Mouse (Mus musculus): ENCODE measurements around the gene Gamt. TPM values are rescaled to one million over a fixed set of nuclear protein-coding genes. Genes with fewer than 3 reads are reported as not detected.
"Not testable (repeated sequence)": the region's sequence is repeated elsewhere in the genome, so short reads cannot be mapped to it uniquely, and the experiment has no call there.

Gamt gene
- polyA plus RNA-seq, 1 experiment from 2014 or later: 38.3 TPM

DNA sequence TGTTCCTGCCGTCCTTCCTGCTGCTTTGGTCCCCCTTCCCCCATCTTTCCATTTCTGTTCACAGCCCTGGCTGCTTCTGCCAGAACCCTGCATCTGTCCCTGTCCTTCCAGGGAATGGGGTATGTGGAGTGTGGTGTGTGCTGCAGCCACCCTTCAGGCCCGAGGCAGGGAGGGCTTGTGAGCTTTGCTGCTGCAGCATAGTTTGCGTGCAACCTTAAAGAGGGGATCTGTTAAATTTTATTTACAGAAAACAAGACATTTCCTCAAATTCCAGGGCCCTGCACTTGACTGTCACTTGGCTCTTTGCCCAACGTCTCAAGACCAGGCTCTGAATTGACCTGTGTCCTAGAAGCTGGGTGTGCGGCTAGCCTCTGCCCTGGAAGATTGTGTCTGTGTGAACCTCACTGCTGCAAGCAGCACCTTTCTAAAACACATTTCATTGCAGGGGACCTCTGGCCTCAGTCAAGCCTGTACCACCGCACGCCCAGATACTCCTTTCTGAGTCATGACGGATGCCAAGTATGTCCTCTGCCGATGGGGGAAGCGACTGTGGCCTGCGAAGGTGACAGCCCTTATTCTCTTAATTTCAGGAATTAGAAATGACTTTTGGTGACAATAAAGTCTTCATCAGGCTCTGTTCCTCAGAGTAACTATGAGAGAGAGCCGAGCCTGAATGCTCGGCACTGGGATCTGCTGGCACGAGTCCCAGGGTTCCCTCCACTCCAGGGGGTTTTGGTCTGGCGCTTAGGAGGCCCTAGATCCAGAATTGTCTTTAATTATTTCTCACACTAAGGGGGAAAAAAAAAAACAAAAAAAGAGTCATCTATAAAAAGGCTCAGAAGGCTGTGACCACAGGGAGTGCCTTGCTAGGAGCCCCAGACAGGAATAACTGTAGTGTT lies 32.7 kb downstream of the Gamt start:
- no peaks in the 10 kb centered on the region for H3K27me3 ChIP-seq (ENCODE audit: insufficient read depth, poor library complexity, severe bottlenecking)
- H3K4me3 ChIP-seq: peak overlapping the region; percentile 88
- no peak for DNase-seq (ENCODE audit: low spot score)
- H3K4me1 ChIP-seq (replicated peaks): peaks cover 75% of the 10 kb centered on the region
- H3K36me3 ChIP-seq: peaks cover 47% of the 10 kb centered on the region
- peak overlapping the region; percentile 99 for H3K27ac ChIP-seq
- 75% methylated on average over 15 of the region's 15 CpGs for WGBS
- no peaks in the 10 kb centered on the region for H3K9me3 ChIP-seq

DNA sequence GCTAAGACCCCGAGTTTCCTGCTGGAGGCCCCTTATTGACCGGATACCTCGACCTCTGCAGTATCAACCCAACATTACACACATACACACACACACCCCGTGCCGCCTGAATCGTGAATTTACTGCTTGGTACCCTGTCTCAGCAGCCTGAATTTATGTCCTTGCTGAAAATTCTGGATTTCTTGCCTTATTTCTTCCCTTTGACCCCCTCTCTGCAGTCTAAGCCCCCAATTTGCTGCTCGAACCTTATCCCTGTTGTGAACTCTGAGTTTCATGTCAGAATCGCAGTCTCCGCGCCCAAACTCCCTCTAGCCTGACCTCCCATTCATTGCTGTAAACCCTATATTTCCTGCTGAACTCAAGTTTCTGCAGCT lies 33.7 kb downstream of the Gamt start:
- Histone ChIP-seq H3K27me3 (ENCODE audit: insufficient read depth, poor library complexity, severe bottlenecking) (no peaks in the 10 kb centered on the region), H3K27ac (peak overlapping the region; percentile 99), H3K4me1 (replicated peaks) (peaks cover 66% of the 10 kb centered on the region), H3K36me3 (peaks cover 37% of the 10 kb centered on the region), H3K4me3 (peak overlapping the region; percentile 88), H3K9me3 (no peaks in the 10 kb centered on the region)
- no peak for DNase-seq (ENCODE audit: low spot score)
- 12% methylated on average over 10 of the region's 10 CpGs for WGBS

DNA sequence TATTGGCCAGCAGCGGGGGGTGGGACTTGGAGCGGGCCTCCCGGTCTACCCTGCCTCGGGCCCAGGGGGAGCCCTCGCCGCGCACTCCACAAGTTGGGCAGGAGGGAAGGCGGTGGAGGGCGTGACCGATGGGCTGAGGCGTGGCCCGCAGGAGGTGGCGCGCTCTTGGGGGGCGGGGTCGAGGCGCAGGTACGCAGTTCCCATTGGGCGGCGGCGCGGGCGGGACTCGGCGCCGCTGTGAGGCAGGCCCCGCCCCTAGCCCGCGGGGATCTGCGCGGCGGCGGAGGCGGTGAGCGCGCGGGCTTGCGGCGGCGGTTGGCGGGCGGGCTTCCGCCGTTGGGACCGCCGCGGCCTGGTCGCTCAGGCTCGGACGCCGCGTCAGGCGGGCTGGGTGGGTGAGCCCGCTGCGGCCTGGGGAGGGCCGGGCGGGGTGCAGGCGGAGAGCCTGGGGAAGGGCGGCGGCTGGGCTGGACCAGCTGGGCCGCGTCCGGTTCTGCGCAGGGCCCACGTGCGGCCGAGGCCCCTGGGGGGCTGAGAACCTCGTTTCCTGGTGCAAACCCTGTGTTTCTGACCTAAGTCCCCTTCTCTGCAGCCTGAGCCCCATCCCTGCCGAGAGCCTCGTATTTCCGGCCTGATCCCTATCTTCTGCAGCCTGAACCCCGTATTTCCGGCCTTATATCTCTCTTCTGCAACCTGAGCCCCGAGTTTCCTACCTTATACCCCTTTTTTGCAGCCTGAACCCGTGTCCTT lies 34.2 kb downstream of the Gamt start, which contains the start of gene Mum1:
TSS of gene Mum1 (plus strand) at position 19 of the 750 bp plus-strand sequence.
- H3K27me3 ChIP-seq (ENCODE audit: insufficient read depth, poor library complexity, severe bottlenecking): no peaks in the 10 kb centered on the region
- H3K27ac ChIP-seq: peak within 1 kb of the TSS; percentile 99
- H3K36me3 ChIP-seq: peaks cover 31% of the 10 kb centered on the region
- DNase-seq (ENCODE audit: low spot score): peak; percentile 99
- no peaks in the 10 kb centered on the region for H3K9me3 ChIP-seq
- WGBS: under 1% methylated on average over 75 of the region's 75 CpGs
- peaks cover 68% of the 10 kb centered on the region for H3K4me1 ChIP-seq (replicated peaks)
- peak within 1 kb of the TSS; percentile 88 for H3K4me3 ChIP-seq

DNA sequence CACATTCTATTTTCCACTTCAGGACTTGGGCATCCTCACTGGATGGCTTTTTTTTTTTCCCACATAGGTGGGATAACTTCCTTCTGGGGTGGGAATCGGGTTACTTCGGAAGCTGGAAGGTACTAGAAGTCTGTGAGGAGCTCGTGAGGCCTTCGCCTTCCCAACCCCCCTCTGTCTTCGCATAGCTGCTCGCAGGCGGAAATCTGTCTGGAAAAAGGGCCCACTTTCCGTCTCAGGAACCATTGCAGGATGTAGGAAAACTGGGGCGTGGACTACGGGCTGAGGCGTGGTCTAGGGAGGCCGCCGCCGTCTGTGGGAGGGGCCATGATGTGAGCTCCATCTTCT lies 34.8 kb downstream of the Gamt start:
- H3K4me1 ChIP-seq (replicated peaks): peaks cover 71% of the 10 kb centered on the region

DNA sequence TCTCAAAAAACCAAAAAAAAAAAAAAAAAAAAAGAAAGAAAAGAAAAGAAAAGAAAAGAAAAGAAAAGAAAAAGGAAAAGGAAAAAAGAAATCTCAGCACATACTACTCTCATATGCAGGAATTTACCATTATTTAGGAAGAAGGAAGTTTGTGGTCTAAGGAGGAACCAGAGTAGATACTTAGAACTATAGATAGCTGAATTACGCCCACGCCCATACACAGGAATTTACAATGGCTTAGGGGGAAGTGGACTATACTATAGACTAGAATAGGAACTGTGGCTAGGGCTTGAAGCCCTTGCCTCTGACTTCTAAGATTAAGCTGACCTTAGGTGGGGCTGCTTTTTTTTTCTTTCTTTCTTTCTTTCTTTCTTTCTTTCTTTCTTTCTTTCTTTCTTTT lies 37.7 kb downstream of the Gamt start:
- H3K27me3 ChIP-seq (ENCODE audit: insufficient read depth, poor library complexity, severe bottlenecking); H3K36me3 ChIP-seq; DNase-seq (ENCODE audit: low spot score); H3K27ac ChIP-seq; H3K9me3 ChIP-seq; H3K4me3 ChIP-seq: not testable (repeated sequence)
- peaks cover 53% of the 10 kb centered on the region for H3K4me1 ChIP-seq (replicated peaks)
- 92% methylated on average over 2 of the region's 2 CpGs for WGBS

More for the DNA sequence above, 34.8 kb downstream of the Gamt start:
- Histone ChIP-seq H3K27ac (peak overlapping the region; percentile 99), H3K36me3 (peaks cover 27% of the 10 kb centered on the region), H3K9me3 (no peaks in the 10 kb centered on the region), H3K27me3 (ENCODE audit: insufficient read depth, poor library complexity, severe bottlenecking) (no peaks in the 10 kb centered on the region), H3K4me3 (peak overlapping the region; percentile 88)
- under 1% methylated on average over 14 of the region's 14 CpGs for WGBS
- no peak for DNase-seq (ENCODE audit: low spot score)

DNA sequence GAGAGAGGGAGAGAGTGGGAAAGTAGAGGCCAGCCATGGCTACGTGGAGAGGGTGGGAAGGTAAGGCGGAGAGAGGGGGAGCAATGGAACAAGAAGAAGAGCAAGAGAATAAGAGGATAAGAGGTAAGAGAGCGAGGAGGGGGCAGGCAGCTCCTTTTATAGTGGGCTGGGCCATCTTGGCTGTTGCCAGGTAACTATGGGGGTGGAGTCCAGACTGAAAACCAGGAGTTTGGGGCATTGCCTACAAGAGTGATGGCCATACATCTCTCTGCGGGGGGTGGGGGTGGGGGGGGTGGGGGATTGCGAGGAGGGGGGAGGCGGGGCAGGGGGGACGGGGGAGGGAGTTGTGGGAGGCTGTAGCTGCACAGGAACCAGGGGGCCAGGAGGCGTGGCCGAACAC lies 40.1 kb downstream of the Gamt start:
- no peak for DNase-seq (ENCODE audit: low spot score)
- Histone ChIP-seq H3K9me3 (no peaks in the 10 kb centered on the region), H3K4me3 (no peak overlapping the region; the same call in 1 of the 2 replicates), H3K36me3 (no peaks in the 10 kb centered on the region), H3K27ac (peak overlapping the region; percentile 36; the same call in 1 of the 2 replicates), H3K4me1 (replicated peaks) (peaks cover 33% of the 10 kb centered on the region), H3K27me3 (ENCODE audit: insufficient read depth, poor library complexity, severe bottlenecking) (peaks cover 4% of the 10 kb centered on the region; the same call in 1 of the 2 replicates)
- WGBS: 27% methylated on average over 9 of the region's 9 CpGs

GRCm38 (mm10) chr10:80215048-80215772 lies 45.6 kb downstream of the Gamt start:
- Histone ChIP-seq H3K27ac (peak overlapping the region; percentile 76), H3K4me1 (replicated peaks) (peaks cover 18% of the 10 kb centered on the region), H3K9me3 (no peaks in the 10 kb centered on the region), H3K36me3 (no peaks in the 10 kb centered on the region), H3K4me3 (no peak overlapping the region), H3K27me3 (ENCODE audit: insufficient read depth, poor library complexity, severe bottlenecking) (peaks cover 9% of the 10 kb centered on the region; the same call in 1 of the 2 replicates)
- WGBS: 14% methylated on average over 16 of the region's 16 CpGs
- DNase-seq (ENCODE audit: low spot score): no peak

- H3K4me3 ChIP-seq; H3K36me3 ChIP-seq; H3K9me3 ChIP-seq; H3K27ac ChIP-seq; DNase-seq (ENCODE audit: low spot score): not testable (repeated sequence)
- 73% methylated on average over 7 of the region's 7 CpGs for WGBS
- Histone ChIP-seq H3K27me3 (ENCODE audit: insufficient read depth, poor library complexity, severe bottlenecking) (peaks cover 30% of the 10 kb centered on the region), H3K4me1 (replicated peaks) (peaks cover 45% of the 10 kb centered on the region)
Observed at GRCm38 (mm10) chr10:80211547-80212103, 49.2 kb downstream of the Gamt start.

DNA sequence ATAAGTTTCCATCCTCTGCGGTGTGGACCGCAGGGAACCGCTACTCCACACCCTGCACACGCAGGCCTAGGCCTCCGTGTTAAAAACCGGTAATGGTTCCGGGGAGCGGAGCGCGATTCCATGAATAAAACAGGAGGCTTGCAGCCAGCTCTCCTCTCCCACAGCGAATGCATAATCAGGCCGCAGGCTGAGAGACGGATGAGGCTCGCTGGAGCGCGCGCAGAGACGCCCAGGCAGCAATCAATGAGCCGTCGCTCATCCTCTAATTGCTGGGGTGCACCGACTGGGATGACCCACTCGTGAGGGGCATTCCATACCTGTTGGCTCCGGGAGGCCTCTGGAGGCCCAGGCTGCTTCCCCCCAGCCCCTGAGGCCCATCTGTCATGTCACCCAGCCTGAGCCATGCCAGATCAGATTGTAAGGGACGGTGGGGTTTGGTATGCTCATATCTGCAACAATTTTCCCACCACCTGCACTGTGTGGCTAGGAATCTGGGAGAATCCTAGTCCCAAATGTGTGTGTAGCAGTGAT lies 51.9 kb downstream of the Gamt start:
- H3K4me1 ChIP-seq (replicated peaks): peaks cover 52% of the 10 kb centered on the region
- H3K36me3 ChIP-seq: no peaks in the 10 kb centered on the region
- H3K9me3 ChIP-seq: no peaks in the 10 kb centered on the region
- WGBS: 6% methylated on average over 24 of the region's 24 CpGs
- peak; percentile 62 for DNase-seq (ENCODE audit: low spot score)
- peak overlapping the region; percentile 80 for H3K27ac ChIP-seq
- H3K27me3 ChIP-seq (ENCODE audit: insufficient read depth, poor library complexity, severe bottlenecking): peaks cover 26% of the 10 kb centered on the region
- H3K4me3 ChIP-seq: peak overlapping the region; percentile 30

GRCm38 (mm10) chr10:80208248-80208647 lies 52.6 kb downstream of the Gamt start:
- Histone ChIP-seq H3K4me3 (peak overlapping the region; percentile 30; the same call in 1 of the 2 replicates), H3K27me3 (ENCODE audit: insufficient read depth, poor library complexity, severe bottlenecking) (peaks cover 26% of the 10 kb centered on the region), H3K4me1 (replicated peaks) (peaks cover 57% of the 10 kb centered on the region), H3K36me3 (no peaks in the 10 kb centered on the region), H3K27ac (peak overlapping the region; percentile 80), H3K9me3 (no peaks in the 10 kb centered on the region)
- no peak for DNase-seq (ENCODE audit: low spot score)
- WGBS: 72% methylated on average over 4 of the region's 4 CpGs

Data from hindbrain, embryonic 10.5 days (tissue).